Mouse (Mus musculus) C2C12 (cell line): Measurements from ENCODE around the gene Gm10799.
"Not testable (repeated sequence)": the region's sequence is repeated elsewhere in the genome, so short reads cannot be mapped to it uniquely, and the experiment has no call there.

Source experiments
- CTCF ChIP-seq: IDR thresholded peaks from one replicate; pipeline ENCODE4 v1.5.1; 2011; ENCODE audit not compliant: control insufficient read depth, insufficient read depth, insufficient read length
- MYOD1 ChIP-seq: IDR thresholded peaks from one replicate; pipeline ENCODE4 v1.6.1; 2011; ENCODE audit warnings: low read depth; ENCODE audit not compliant: control insufficient read depth, insufficient read length
- USF1 ChIP-seq: IDR thresholded peaks from one replicate; pipeline ENCODE4 v1.6.1; 2011; ENCODE audit warnings: low read depth, mild to moderate bottlenecking, control low read depth, moderate library complexity

DNA sequence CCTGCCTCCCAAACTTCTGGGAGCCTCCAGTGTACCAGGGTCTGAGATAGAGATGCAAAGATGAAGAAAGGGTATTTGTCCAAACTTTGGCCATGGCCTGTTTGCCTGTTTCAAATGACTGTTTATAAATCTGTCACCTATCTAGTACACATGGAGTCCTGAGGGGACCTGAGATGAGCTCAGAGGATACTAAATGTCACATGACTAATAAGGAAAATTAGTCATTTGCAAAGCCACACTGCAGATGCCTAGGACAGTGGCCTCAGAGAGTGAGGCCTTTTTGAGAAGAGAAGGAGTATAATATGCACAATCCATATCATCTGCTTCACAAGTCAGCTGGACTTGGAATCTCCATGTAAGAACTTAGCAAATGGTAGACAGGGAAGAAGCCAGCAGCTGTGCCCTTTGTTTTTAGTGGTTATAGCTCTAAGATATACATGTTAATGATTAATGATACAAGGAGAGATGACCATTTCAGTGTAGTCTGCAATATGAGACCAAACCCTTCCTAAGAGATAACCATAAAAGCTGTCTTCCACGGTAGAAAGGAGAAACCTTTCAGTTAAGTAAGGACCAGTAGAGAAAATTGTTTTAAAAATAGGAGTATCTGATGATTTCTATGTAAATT lies 42.9 kb upstream of the Gm10799 start:
- not testable (repeated sequence) for TF ChIP-seq CTCF, MYOD1, USF1
